Mouse (Mus musculus): ENCODE results near the gene Ergic1.

DNA sequence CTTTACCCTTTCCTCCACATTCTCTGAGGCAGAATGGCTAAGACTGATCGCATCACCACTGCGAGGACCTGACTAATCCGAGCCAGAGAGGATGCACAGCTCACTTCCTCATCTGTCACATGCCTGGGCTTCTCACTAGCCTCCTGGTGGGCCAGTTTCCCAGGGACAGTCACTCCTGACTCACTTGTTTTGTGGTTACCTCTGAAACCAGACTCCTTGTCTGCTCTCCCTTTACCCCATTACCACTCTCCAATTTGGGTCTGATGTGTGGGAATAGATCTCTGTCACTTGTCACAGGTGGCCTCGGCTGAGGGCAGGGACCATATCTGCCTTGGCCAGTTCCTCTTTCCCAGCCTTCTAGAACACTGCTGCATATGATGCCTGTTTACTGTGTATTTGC is 44.3 kb downstream of the Ergic1 start:
- no peak for TF ChIP-seq FLI1 (IDR thresholded peaks at IDR 0.05; ENCODE audit: low read length)
- TF ChIP-seq GATA1 (IDR thresholded peaks at IDR 0.05; ENCODE audit: borderline replicate concordance, low read length) = no peak
